9 mouse cellular contexts compared by ENCODE assay signal in the genomic region with DNA sequence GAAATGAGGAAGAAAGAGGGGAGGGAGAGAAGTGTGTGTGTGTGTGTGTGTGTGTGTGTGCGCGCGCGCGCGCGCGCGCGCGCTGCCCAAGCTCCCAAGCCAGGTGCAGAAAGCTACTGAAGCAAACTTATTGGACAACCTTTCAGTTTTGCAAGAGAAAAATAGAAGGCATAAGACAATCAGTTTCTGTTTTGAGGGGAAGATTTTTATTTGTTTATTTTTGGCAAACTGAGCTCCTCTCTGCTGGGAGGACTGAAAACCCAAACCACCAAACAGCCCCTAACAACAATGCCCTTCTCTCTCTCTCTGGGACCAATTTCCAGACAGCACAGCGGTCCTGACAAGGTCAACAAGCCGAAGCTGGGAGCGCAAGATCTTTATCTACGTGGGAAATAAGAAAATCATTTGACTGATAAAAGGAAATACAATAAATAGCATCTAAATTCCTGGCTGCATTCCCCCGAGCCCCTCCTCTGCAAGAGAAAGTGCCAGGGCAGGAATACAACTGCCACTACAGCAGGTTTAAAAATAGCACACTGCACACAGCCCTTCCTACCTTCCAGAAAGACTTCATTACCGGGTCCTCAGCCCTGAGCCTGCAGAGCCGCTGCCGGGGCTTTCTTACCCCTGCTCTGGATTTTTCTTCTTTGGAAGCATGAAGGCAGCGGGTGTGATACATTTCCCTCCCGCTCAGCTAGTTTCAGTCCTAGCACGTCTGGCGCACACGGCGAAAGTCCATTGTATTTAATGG.
A peak's percentile ranks its signal among the peaks of the same experiment; 100 is the strongest.
DNase-seq lines count a peak whose midpoint lies in the region; ATAC-seq and TF ChIP-seq lines count a peak whose summit lies in the region.
"Had no signal": no experiment of that assay in that cellular context is flagged by ENCODE, and none has a peak within 500 bp of the region (broad histone marks: within the 10 kb centered on the region; RNA-seq: fewer than 3 reads in every experiment).

No protein-coding gene starts in this region.

- peaks cover 12% of the 10 kb centered on the region for H3K4me1 ChIP-seq in erythroblast, embryonic 14.5 days (ENCODE audit: control insufficient read depth)
- H3K4me1 ChIP-seq in embryonic facial prominence, embryonic 11.5 days (ENCODE audit: control insufficient read depth, insufficient read depth, low read length): peaks cover 3% of the 10 kb centered on the region; the same call in 1 of the 2 replicates
- H3K4me1 ChIP-seq in heart, embryonic 16.5 days (ENCODE audit: control insufficient read depth, insufficient read depth, low read length): peaks cover 59% of the 10 kb centered on the region
- peaks cover 10% of the 10 kb centered on the region for H3K4me1 ChIP-seq in stomach, postnatal 0 days (replicated peaks; ENCODE audit: control insufficient read depth, insufficient read depth)

- H3K9me3 ChIP-seq in erythroblast, embryonic 14.5 days (ENCODE audit: control insufficient read depth, low read length): no peaks in the 10 kb centered on the region
- no peaks in the 10 kb centered on the region for H3K9me3 ChIP-seq in embryonic facial prominence, embryonic 11.5 days (replicated peaks; ENCODE audit: control insufficient read depth, low read length)
- H3K9me3 ChIP-seq in heart, embryonic 16.5 days (replicated peaks; ENCODE audit: control insufficient read depth, low read length): no peaks in the 10 kb centered on the region
- no peaks in the 10 kb centered on the region for H3K9me3 ChIP-seq in stomach, postnatal 0 days (ENCODE audit: control insufficient read depth, low read length)
- H3K9me3 ChIP-seq: G1E had no signal

- no peak for ATAC-seq in erythroblast, adult 5-6 weeks (replicated peaks; ENCODE audit: low FRiP score, poor library complexity, severe bottlenecking)
- ATAC-seq in embryonic facial prominence, embryonic 11.5 days (replicated peaks; ENCODE audit: insufficient number of reproducible peaks, low FRiP score, low TSS enrichment, low read depth): no peak
- peak; percentile 47 for ATAC-seq in heart, embryonic 16.5 days (replicated peaks; ENCODE audit: extremely low read depth, insufficient read depth, low FRiP score)
- peak; percentile 11; the same call in 1 of the 2 replicates for ATAC-seq in megakaryocyte, adult 5-6 weeks (ENCODE audit: poor library complexity, severe bottlenecking)
- ATAC-seq in stomach, postnatal 0 days (ENCODE audit: low FRiP score, low TSS enrichment): no peak

- WGBS in embryonic facial prominence, embryonic 11.5 days: 14% methylated on average over 25 of the region's 25 CpGs
- WGBS in heart, embryonic 16.5 days: under 1% methylated on average over 25 of the region's 25 CpGs
- WGBS in stomach, postnatal 0 days: 11% methylated on average over 25 of the region's 25 CpGs

- H3K9ac ChIP-seq in embryonic facial prominence, embryonic 11.5 days (replicated peaks; ENCODE audit: low read length): peak overlapping the region; percentile 68
- peak overlapping the region; percentile 85 for H3K9ac ChIP-seq in heart, embryonic 16.5 days (ENCODE audit: low read length)
- peak overlapping the region; percentile 57 for H3K9ac ChIP-seq in stomach, postnatal 0 days (ENCODE audit: low read length)

- H3K4me2 ChIP-seq in embryonic facial prominence, embryonic 11.5 days (ENCODE audit: low read depth, low read length): peak overlapping the region; percentile 77
- H3K4me2 ChIP-seq in heart, embryonic 16.5 days (ENCODE audit: low read depth, low read length): peak overlapping the region; percentile 93
- peak overlapping the region; percentile 85 for H3K4me2 ChIP-seq in stomach, postnatal 0 days (replicated peaks; ENCODE audit: low read depth)

- H3K27ac ChIP-seq in embryonic facial prominence, embryonic 11.5 days (replicated peaks; ENCODE audit: low read depth, low read length): peak overlapping the region; percentile 77
- H3K27ac ChIP-seq in heart, embryonic 16.5 days (ENCODE audit: low read length): peak overlapping the region; percentile 100
- peak overlapping the region; percentile 97 for H3K27ac ChIP-seq in stomach, postnatal 0 days (replicated peaks)

- peaks cover 14% of the 10 kb centered on the region for H3K27me3 ChIP-seq in erythroblast, embryonic 14.5 days (ENCODE audit: control insufficient read depth)
- H3K27me3 ChIP-seq in embryonic facial prominence, embryonic 11.5 days (ENCODE audit: control insufficient read depth, insufficient read depth, low read length): no peaks in the 10 kb centered on the region
- H3K27me3 ChIP-seq in heart, embryonic 16.5 days (ENCODE audit: control insufficient read depth, insufficient read depth, low read length): no peaks in the 10 kb centered on the region
- no peaks in the 10 kb centered on the region for H3K27me3 ChIP-seq in stomach, postnatal 0 days (ENCODE audit: control insufficient read depth, insufficient read depth, low read length)

- peak; percentile 60 for DNase-seq in NIH3T3 (ENCODE audit: low read depth)
- peak; percentile 43 for DNase-seq in embryonic facial prominence, embryonic 11.5 days (ENCODE audit: low spot score)
- peak; percentile 69 to 79 for DNase-seq in kidney, postnatal 25 days
- peak; percentile 35 for DNase-seq in stomach, postnatal 0 days (ENCODE audit: low spot score)

- H3K4me3 ChIP-seq in erythroblast, embryonic 14.5 days (replicated peaks): peak overlapping the region; percentile 53
- peak overlapping the region; percentile 24 for H3K4me3 ChIP-seq in embryonic facial prominence, embryonic 11.5 days (ENCODE audit: low read depth, low read length)
- H3K4me3 ChIP-seq in heart, embryonic 16.5 days (ENCODE audit: low read length): peak overlapping the region; percentile 56
- peak overlapping the region; percentile 43 for H3K4me3 ChIP-seq in stomach, postnatal 0 days (ENCODE audit: low read depth, low read length)

- H3K36me3 ChIP-seq in erythroblast, embryonic 14.5 days (ENCODE audit: control insufficient read depth): no peaks in the 10 kb centered on the region
- no peaks in the 10 kb centered on the region for H3K36me3 ChIP-seq in embryonic facial prominence, embryonic 11.5 days (replicated peaks; ENCODE audit: control insufficient read depth, insufficient read depth, low read depth, low read length)
- no peaks in the 10 kb centered on the region for H3K36me3 ChIP-seq in heart, embryonic 16.5 days (ENCODE audit: control insufficient read depth, insufficient read depth)
- H3K36me3 ChIP-seq in stomach, postnatal 0 days (ENCODE audit: control insufficient read depth, insufficient read depth, low read length): no peaks in the 10 kb centered on the region
- H3K36me3 ChIP-seq: G1E had no signal

- TF ChIP-seq EP300 in stomach, postnatal 0 days (optimal IDR thresholded peaks at IDR 0.05): no peak

- TF ChIP-seq CTCF in stomach, postnatal 0 days (IDR thresholded peaks at IDR 0.05; ENCODE audit: low read depth): no peak

Comparison
In these comparisons a context has a peak if more than half of its experiments do, and no peak if none do; other contexts are left out.
1. ATAC-seq: peak in heart, embryonic 16.5 days (single experiment) and megakaryocyte, adult 5-6 weeks (single experiment); none in erythroblast, adult 5-6 weeks (single experiment), embryonic facial prominence, embryonic 11.5 days (single experiment) and stomach, postnatal 0 days (single experiment).
2. Peak in every context shown above with its lines, with median percentiles within 50 percentile points of each other: H3K4me3 ChIP-seq, DNase-seq, H3K27ac ChIP-seq, H3K4me2 ChIP-seq and H3K9ac ChIP-seq.